Mouse (Mus musculus) left cerebral cortex, adult 8-10 months (tissue): ENCODE results near the gene Nagpa. TPM values are rescaled to one million over a fixed set of nuclear protein-coding genes. Genes with fewer than 3 reads are reported as not detected.

ENCODE experiments used
- microRNA-seq, 2 experiments: library from miRNA; unstranded; fragments of <30 nt; microRNA quantifications; one replicate each; pipeline ENCODE4 v1.2.0; 2022
- total RNA-seq, 4 experiments: library from RNA; stranded (reverse); gene quantifications; 2 replicates each; pipeline ENCODE4 v1.2.4; 2022

Gene Nagpa
- total RNA-seq, 4 experiments from 2014 or later = 11.3 to 16.3 (median 15.5) TPM

Small RNA genes within 50 kb of the gene (microRNA-seq; reads per million reads assigned to microRNA genes)
- gene Gm23689 (0 reads per million in 2 experiments), gene Gm26095 (0 reads per million in 2 experiments), gene Mir6364 (0 reads per million in 2 experiments)

Other genes starting within 250 kb of the Nagpa start
- 10 to 100 TPM; 48.8 to 58.9 (median 56.3) TPM for gene Anks3, start 239.8 kb downstream of the Nagpa start, total RNA-seq
- gene Sept12, start 206.2 kb downstream of the Nagpa start, total RNA-seq = not detected
- not detected for gene Smim22, start 196.7 kb downstream of the Nagpa start, total RNA-seq
- 100 to 1,000 TPM; 160 to 204 (median 189) TPM for gene Rogdi, start 190.5 kb downstream of the Nagpa start, total RNA-seq
- gene Glyr1, start 154.1 kb downstream of the Nagpa start, total RNA-seq = 100 to 1,000 TPM; 139 to 152 (median 147) TPM
- gene Ubn1, start 154.0 kb downstream of the Nagpa start, total RNA-seq = 10 to 100 TPM; 36.4 to 42.8 (median 40.3) TPM
- gene Ppl, start 71.6 kb downstream of the Nagpa start, total RNA-seq = 1 to 10 TPM; 1.7 to 3.0 (median 1.9) TPM
- gene Sec14l5, start 56.9 kb downstream of the Nagpa start, total RNA-seq = 10 to 100 TPM in 1 of 4 experiments, 1 to 10 TPM in 3; 8.5 to 11.0 (median 8.9) TPM
- gene AU021092, start 18.3 kb upstream of the Nagpa start, total RNA-seq = 1 to 10 TPM; 4.1 to 5.7 (median 4.7) TPM
- 10 to 100 TPM; 26.4 to 34.8 (median 30.6) TPM for gene Alg1, start 29.6 kb upstream of the Nagpa start, total RNA-seq
- gene Eef2kmt, start 52.0 kb upstream of the Nagpa start, total RNA-seq = 1 to 10 TPM; 3.8 to 6.8 (median 5.6) TPM